Mouse (Mus musculus) heart, adult 2 months (tissue): ENCODE measurements around the gene Adi1.

ENCODE experiments used
- CTCF ChIP-seq: fragments of 200-600 bp; IDR thresholded peaks from 2 replicates; pipeline ENCODE4 v1.8.1; 2022; ENCODE audit warnings: antibody characterized with exemption, mild to moderate bottlenecking, moderate library complexity
- EP300 ChIP-seq: fragments of 200-500 bp; IDR thresholded peaks from 2 replicates; pipeline ENCODE4 v1.6.1; 2011; ENCODE audit warnings: low read depth, low read length, control low read depth; ENCODE audit not compliant: insufficient read depth
- POLR2A ChIP-seq: fragments of 200-500 bp; IDR thresholded peaks from 2 replicates; pipeline ENCODE4 v1.6.1; 2011; ENCODE audit warnings: mild to moderate bottlenecking, low read depth, low read length, control low read depth; ENCODE audit not compliant: insufficient read depth

GRCm38 (mm10) chr12:28686199-28686879, 11.3 kb downstream of the Adi1 start:
- TF ChIP-seq CTCF, result no peak
- TF ChIP-seq EP300, result no peak
- no peak for TF ChIP-seq POLR2A
